Mouse (Mus musculus) C2C12 (cell line): ENCODE measurements around the gene Gm44511. TPM values are rescaled to one million over a fixed set of nuclear protein-coding genes. Genes with fewer than 3 reads are reported as not detected.

Experiments used
- H3K27me3 ChIP-seq: one replicate; pipeline ENCODE4 v1.6.1; 2011; ENCODE audit not compliant: control insufficient read depth, insufficient read depth, insufficient read length
- H3K36me3 ChIP-seq: one replicate; pipeline ENCODE4 v1.6.1; 2011; ENCODE audit not compliant: control insufficient read depth, insufficient read depth
- H3K4me3 ChIP-seq: one replicate; pipeline ENCODE4 v1.5.1; 2011; ENCODE audit warnings: mild to moderate bottlenecking, control low read depth; ENCODE audit not compliant: poor library complexity, insufficient read depth, severe bottlenecking
- H3K79me2 ChIP-seq: one replicate; pipeline ENCODE4 v1.6.1; 2011; ENCODE audit not compliant: control insufficient read depth, insufficient read depth
- H3K79me3 ChIP-seq: one replicate; pipeline ENCODE4 v1.6.1; 2011; ENCODE audit warnings: low read depth, control low read depth
- H3ac ChIP-seq: one replicate; pipeline ENCODE3; 2011; ENCODE audit warnings: low read depth; ENCODE audit not compliant: control insufficient read depth, insufficient read length
- CEBPB ChIP-seq: IDR thresholded peaks from one replicate; pipeline ENCODE4 v1.6.1; 2011; ENCODE audit warnings: low read depth, mild to moderate bottlenecking, control low read depth, moderate library complexity
- CTCF ChIP-seq: IDR thresholded peaks from one replicate; pipeline ENCODE4 v1.5.1; 2011; ENCODE audit not compliant: control insufficient read depth, insufficient read depth, insufficient read length
- FOSL1 ChIP-seq: IDR thresholded peaks from one replicate; pipeline ENCODE4 v1.8.0; 2011; ENCODE audit warnings: mild to moderate bottlenecking, low read length; ENCODE audit not compliant: poor library complexity, insufficient read depth, severe bottlenecking
- MAX ChIP-seq: IDR thresholded peaks from one replicate; pipeline ENCODE4 v1.6.1; 2011; ENCODE audit warnings: mild to moderate bottlenecking, control low read depth
- MYOD1 ChIP-seq: IDR thresholded peaks from one replicate; pipeline ENCODE4 v1.6.1; 2011; ENCODE audit warnings: low read depth; ENCODE audit not compliant: control insufficient read depth, insufficient read length
- MYOG ChIP-seq: IDR thresholded peaks from one replicate; pipeline ENCODE4 v1.6.1; 2011; ENCODE audit not compliant: control insufficient read depth, insufficient read length; ENCODE audit errors: extremely low read depth
- USF1 ChIP-seq: IDR thresholded peaks from one replicate; pipeline ENCODE4 v1.6.1; 2011; ENCODE audit warnings: low read depth, mild to moderate bottlenecking, control low read depth, moderate library complexity
- polyA plus RNA-seq: library from polyadenylated mRNA; unstranded; fragments of >200 nt; fragmentation: generic; extraction: Trizol; gene quantifications from one replicate; pipeline ENCODE4 v1.2.1, GENCODE M21; 2012; ENCODE audit warnings: missing spikeins

Gm44511 gene
- polyA plus RNA-seq, 1 experiment, result not detected

- Histone ChIP-seq H3K4me3 (no peak overlapping the region), H3K27me3 (no peaks in the 10 kb centered on the region), H3K79me3 (no peaks in the 10 kb centered on the region), H3K79me2 (no peaks in the 10 kb centered on the region), H3K36me3 (no peaks in the 10 kb centered on the region), H3ac (no peak overlapping the region)
- TF ChIP-seq MYOG (no peak), FOSL1 (no peak), CEBPB (no peak), CTCF (no peak), MAX (no peak), USF1 (no peak), MYOD1 (no peak)
These were observed 88.7 kb downstream of the Gm44511 start for GRCm38 (mm10) chr6:128737445-128737844.

GRCm38 (mm10) chr6:128736100-128736499 is 90.0 kb downstream of the Gm44511 start:
- Histone ChIP-seq H3ac (no peak overlapping the region), H3K27me3 (no peaks in the 10 kb centered on the region), H3K79me3 (no peaks in the 10 kb centered on the region), H3K79me2 (no peaks in the 10 kb centered on the region), H3K4me3 (no peak overlapping the region), H3K36me3 (no peaks in the 10 kb centered on the region)
- TF ChIP-seq USF1 (no peak), MYOG (no peak), CEBPB (no peak), FOSL1 (no peak)

GRCm38 (mm10) chr6:128734896-128735295 is 91.2 kb downstream of the Gm44511 start:
- Histone ChIP-seq H3K27me3 (no peaks in the 10 kb centered on the region), H3K79me3 (no peaks in the 10 kb centered on the region), H3K36me3 (no peaks in the 10 kb centered on the region), H3K4me3 (no peak overlapping the region), H3K79me2 (no peaks in the 10 kb centered on the region), H3ac (no peak overlapping the region)
- TF ChIP-seq FOSL1 (no peak), MYOG (no peak), CTCF (no peak), MAX (no peak), MYOD1 (no peak), CEBPB (no peak)

- Histone ChIP-seq H3K79me2 (no peaks in the 10 kb centered on the region), H3K4me3 (no peak overlapping the region)
- TF ChIP-seq MYOD1, result no peak
- no peak for TF ChIP-seq MYOG
- TF ChIP-seq CEBPB, result no peak
- no peak for TF ChIP-seq CTCF
- no peak for TF ChIP-seq FOSL1
- TF ChIP-seq USF1, result no peak
- TF ChIP-seq MAX, result no peak
These were observed 92.0 kb downstream of the Gm44511 start for GRCm38 (mm10) chr6:128733908-128734679.

DNA sequence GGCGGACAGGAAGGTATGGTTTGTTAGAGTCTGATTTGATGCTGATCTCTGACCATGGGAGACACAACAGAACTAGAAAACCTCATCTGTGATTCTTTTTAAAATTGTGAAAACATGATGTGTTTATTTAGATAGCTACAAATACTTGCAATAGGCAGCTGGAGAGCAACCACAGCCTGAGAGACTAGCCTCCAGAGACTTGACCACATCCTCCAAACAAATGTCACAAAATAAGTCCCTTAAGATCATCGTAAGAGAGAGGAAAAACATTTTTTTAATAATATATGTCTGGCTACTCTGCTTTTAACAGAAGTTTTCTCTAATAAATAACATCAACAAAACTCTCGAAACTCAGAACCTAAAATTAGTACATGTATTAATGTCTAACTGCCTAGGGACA is 94.1 kb downstream of the Gm44511 start:
- Histone ChIP-seq H3K4me3 (no peak overlapping the region), H3K36me3 (no peaks in the 10 kb centered on the region), H3K79me3 (no peaks in the 10 kb centered on the region), H3K79me2 (no peaks in the 10 kb centered on the region), H3ac (no peak overlapping the region), H3K27me3 (no peaks in the 10 kb centered on the region)
- no peak for TF ChIP-seq MYOD1
- no peak for TF ChIP-seq MAX
- no peak for TF ChIP-seq MYOG
- no peak for TF ChIP-seq USF1
- no peak for TF ChIP-seq CEBPB
- no peak for TF ChIP-seq CTCF
- TF ChIP-seq FOSL1, result no peak

More at GRCm38 (mm10) chr6:128733908-128734679, 92.0 kb downstream of the Gm44511 start:
- H3ac ChIP-seq, result no peak overlapping the region
- H3K79me3 ChIP-seq, result no peaks in the 10 kb centered on the region
- no peaks in the 10 kb centered on the region for H3K36me3 ChIP-seq
- H3K27me3 ChIP-seq, result no peaks in the 10 kb centered on the region

Other genes starting within 250 kb of the Gm44511 start
- not detected for gene A2ml1, start 244.7 kb downstream of the Gm44511 start, polyA plus RNA-seq
- gene Klrb1a, start 202.8 kb downstream of the Gm44511 start, polyA plus RNA-seq, result not detected
- not detected for gene Clec2h, start 163.9 kb downstream of the Gm44511 start, polyA plus RNA-seq
- gene Klrb1, start 103.3 kb downstream of the Gm44511 start, polyA plus RNA-seq, result not detected
- gene Klrb1c, start 37.1 kb downstream of the Gm44511 start, polyA plus RNA-seq, result not detected
- gene Klrb1b, start within 50 bp of the Gm44511 start, polyA plus RNA-seq, result not detected
- not detected for gene Clec2i, start 61.3 kb upstream of the Gm44511 start, polyA plus RNA-seq
- gene BC035044, start 64.8 kb upstream of the Gm44511 start, polyA plus RNA-seq, result not detected
- not detected for gene Clec2g, start 108.1 kb upstream of the Gm44511 start, polyA plus RNA-seq
- not detected for gene Klrb1f, start 219.6 kb upstream of the Gm44511 start, polyA plus RNA-seq